Mouse (Mus musculus) left cerebral cortex, postnatal 25 days (tissue): ENCODE results near the gene 0610010K14Rik. TPM values are rescaled to one million over a fixed set of nuclear protein-coding genes. Genes with fewer than 3 reads are reported as not detected.

ENCODE experiments used
- DNase-seq, 2 experiments: peaks; one replicate each; pipeline ENCODE4 v3.0.0; 2022; ENCODE audit warnings: low spot score in 2 of 2, mixed read lengths in 1 of 2
- intact Hi-C: fragments of 180-260 bp; cut with DNase I; formaldehyde crosslinking; loops from one replicate; pipeline ENCODE4 v1.15.1; 2025
- total RNA-seq, 2 experiments: library from RNA; stranded (reverse); gene quantifications; 2 replicates each; pipeline ENCODE4 v1.2.3; 2021

The 0610010K14Rik gene
- total RNA-seq, 2 experiments from 2014 or later, result 45.9 to 47.1 TPM

DNA sequence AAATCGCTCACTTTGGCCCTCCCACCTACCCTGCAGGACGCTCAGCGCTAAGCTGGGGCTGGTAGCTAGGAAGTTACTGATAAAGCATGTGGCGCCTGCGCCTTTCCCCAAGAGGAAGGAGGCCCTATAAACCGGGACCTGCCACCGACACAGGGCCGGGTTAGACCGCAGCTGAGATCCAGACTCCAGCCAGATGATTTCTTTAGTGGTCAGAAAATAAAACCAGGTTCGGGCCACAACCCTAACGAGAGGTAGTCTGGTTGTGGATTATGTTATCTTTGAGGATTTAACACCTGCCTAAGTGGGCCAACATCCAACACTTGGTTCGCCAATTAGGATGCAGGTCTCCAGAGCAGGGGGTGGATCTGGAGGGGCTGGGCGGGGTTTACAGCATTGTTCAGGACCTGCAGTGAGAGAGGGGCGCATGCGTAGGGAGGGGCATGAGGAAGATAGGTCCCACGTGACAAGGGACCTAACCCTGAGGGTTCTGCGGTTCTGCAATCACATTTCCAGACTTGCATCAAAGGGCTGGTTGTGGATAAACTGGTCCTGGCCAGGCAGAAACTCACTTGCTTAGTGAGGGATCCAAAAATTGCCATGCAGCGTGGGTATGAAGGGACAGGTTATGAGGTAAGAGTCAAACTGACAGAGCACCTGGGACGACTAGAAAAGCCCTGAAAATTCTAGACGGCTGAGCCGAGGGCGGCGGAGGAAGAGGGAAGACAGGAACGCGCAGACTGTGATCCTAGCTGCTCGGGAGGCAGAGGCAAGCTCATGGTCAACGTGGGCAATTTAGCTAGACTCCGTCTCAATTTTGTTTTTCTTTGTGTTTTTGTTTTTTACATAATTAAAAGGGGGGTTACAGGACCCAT lies 16.7 kb downstream of the 0610010K14Rik start, which contains the start of gene Slc16a13:
Gene Slc16a13 (minus strand): TSS at position 334 of the 872 bp plus-strand sequence.
- DNase-seq, result peak; percentile 94 to 98
- intact Hi-C loops, result no loop called here

DNA sequence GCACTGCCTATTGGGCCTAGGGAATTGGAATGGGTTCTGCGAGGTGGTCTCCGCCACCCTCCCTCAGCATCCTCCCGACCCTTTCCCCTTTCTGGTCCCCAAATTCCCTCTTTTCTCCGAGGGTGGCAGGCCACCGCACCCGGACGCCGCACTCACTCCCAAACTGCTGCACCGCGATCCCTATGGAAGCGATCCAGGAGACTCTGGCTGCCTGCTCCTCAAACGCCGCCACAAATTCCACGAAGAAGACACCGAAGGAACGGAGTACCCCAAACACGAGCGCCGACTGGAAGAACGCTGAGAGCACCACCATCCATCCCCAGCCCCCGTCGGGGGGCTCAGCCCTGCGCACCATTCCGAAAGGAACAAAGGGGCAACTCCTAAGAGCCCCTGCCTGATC lies 17.4 kb downstream of the 0610010K14Rik start:
- peak in 1 of 2 experiments; percentile 32 for DNase-seq
- intact Hi-C loops, result no loop called here

DNA sequence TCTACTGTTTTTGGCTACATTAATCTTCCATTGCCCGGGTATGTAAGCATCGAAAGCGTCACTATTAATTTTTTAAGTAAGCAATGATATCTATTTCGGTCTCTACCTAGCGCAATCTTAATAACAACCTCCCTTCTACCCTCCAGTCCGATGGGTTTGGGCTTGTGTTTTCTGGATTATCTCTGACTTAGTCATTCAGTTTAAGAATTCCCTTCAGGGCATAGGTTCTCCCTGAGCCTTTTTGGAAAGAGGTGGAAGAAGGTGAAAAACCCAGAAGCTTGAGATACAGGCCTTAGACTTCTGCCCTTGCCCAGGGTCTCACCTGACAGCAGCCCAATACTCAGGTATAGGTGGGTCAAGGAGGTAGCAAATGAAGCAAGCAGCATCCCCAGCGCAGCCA lies 17.8 kb downstream of the 0610010K14Rik start:
- intact Hi-C loops, result no loop called here
- DNase-seq, result no peak

DNA sequence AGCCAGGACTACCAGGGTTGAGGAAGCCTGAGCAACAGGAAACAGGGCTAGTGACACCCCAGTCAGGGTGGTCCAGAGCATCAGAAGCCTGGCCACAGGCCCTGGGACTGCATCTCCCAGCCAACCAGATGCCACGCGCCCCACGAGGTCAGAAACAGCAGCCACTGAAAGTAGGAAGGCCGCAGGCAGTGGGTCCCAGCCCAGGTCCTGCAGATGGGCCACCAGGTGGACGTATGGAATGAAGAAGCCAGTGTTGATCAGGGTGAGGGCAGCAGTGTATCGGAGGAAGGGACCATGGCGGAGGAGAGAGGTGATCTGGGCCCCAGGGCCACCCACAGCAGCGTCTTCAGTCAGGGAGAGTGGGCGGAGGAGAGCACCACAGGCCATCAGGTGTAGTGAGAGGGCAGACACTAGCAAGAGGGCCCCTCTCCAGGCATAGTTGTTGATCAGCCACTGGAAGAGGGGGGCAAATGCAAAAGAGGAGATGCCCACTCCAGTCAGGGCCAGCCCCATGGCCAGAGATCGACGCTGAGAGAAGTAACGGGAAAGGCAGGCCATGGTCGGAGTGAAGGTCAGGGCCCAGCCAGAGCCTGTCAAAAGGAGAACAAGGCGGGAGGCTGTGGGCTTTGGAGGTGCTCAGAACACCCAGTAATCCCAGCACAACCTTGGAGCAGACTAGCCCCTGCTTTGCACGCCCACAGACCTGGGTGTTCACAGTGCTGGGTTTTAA lies 18.8 kb downstream of the 0610010K14Rik start:
- intact Hi-C loops, result no loop called here
- DNase-seq, result no peak

DNA sequence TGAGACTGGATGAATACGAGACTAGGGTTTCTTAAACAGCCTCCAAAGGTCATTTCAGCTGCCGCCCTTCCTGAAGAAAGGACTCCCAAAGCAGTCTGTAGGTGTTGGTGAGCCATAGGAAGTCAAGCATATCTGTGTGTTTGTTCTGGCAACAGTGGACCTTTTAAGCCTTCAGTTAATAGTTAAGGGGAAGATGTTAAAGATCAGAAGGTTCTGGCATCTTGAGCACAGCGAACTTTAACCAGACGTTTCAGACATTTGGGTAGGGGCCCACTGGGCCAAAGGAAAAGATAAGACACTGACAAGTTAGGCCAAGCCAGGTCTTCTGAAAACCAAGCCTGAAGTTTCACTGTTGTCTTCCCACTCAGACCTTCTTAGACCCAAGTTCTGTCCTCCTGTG lies 19.7 kb downstream of the 0610010K14Rik start:
- intact Hi-C loops, result no loop called here

DNA sequence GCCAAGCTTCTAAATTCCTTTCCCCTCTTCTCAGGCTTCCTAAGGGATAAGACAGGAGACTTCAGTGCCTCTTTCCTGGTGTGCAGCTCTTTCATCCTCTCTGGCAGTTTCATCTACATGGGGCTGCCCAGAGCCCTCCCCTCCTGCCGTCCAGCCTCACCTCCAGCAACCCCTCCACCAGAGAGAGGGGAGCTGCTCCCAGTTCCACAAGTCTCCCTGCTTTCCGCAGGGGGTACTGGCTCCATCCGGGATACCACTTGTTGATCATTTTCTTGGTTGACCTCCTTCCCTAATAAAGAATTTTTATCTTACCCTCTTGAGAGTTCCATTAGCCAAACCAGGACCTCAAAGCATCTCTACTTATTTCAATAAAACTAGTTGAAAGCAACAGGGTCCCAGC lies 21.6 kb downstream of the 0610010K14Rik start:
- intact Hi-C loops, result no loop called here
- DNase-seq, result no peak

More for the DNA sequence above, 19.7 kb downstream of the 0610010K14Rik start:
- DNase-seq, result no peak

DNA sequence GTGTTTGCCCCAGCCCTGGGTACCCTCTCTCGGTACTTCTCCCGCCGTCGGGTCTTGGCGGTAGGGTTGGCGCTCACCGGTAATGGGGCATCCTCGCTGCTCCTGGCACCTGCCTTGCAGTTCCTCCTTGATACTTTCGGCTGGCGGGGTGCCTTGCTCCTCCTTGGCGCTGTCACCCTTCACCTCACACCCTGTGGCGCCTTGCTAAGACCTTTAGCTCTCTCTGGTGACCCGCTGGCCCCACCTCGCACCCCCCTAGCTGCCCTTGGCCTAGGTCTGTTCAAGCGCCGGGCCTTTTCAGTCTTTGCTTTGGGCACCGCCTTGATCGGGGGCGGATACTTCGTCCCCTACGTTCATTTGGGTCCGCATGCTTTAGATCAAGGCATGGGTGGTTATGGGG lies 22.4 kb downstream of the 0610010K14Rik start:
- DNase-seq, result no peak
- intact Hi-C loops, result no loop called here

DNA sequence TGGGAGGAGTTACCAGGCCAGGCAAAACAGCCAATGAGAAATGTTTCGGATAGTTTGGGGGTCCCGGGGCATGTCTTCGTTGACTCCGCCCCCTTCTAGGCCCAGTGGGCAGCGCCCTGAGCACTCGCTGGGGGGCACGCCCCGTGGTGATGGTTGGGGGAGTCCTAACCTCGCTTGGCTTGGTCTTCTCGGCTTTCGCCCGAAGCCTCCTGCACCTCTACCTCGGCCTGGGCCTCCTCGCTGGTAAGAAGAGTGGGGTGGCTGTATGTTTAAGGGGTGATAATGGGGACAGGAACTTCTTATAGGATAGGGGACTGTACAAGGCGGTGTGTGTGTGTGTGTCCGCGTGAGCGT lies 22.9 kb downstream of the 0610010K14Rik start:
- DNase-seq, result no peak
- intact Hi-C loops, result loop anchor here (5.0 kb wide), 2 partner anchors 213 to 283 kb away; partner anchors contain the start of gene Dvl2

DNA sequence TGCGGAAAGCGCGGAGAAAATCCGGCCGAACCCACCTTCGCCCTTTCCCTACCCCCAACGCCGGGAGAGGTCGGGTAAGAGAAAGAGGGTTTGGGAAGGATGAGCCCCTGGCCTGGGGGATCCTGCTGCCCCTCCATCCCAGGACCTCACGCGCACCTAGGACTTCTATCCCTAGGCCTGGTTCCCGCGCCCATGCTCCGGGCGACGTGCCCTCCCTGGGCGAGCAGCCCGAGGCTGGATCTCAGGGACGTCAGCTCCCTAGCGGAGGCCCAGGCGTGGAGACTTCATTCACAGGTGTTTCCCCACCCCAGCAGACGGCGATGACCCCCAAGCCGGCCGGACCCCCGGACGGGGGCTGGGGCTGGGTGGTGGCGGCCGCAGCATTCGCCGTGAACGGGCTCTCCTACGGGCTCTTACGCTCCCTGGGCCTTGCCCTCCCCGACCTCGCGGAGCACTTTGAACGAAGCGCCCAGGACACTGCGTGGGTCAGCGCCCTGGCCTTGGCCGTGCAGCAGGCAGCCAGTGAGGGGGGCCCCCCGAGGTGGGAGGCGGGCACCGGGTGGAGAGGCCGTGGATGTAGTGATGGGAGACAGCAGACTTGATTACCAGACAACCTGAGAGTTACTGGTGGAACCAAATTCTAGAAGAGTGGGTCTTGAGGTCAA lies 23.4 kb downstream of the 0610010K14Rik start:
- intact Hi-C loops, result loop anchor here (5.0 kb wide), 2 partner anchors 212 to 282 kb away; partner anchors contain the start of gene Dvl2
- no peak for DNase-seq

DNA sequence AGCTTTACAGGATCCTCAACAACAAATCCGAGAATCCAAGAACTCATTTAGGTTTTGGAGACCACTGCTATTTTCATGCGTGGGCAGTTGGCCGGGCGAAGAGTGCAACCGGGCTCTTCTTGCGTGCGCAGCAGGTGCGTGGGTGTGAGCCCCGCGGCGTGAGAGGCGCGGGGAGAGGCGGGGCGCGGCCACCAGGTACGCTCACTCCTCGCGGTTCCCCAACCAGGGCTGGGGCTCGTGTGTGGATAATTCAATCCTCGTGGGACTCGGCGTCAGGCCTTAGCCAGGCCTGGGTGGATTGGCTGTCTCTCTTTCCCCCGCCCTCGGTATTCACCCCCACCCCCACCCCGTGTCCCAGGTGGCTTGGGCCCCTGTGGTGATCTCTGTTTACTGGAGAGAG lies 24.0 kb downstream of the 0610010K14Rik start:
- DNase-seq, result peak; percentile 56 to 58
- intact Hi-C loops, result loop anchor here (1.0 to 5.0 kb wide), 4 partner anchors 139 to 281 kb away; partner anchors contain the start of gene Dvl2

DNA sequence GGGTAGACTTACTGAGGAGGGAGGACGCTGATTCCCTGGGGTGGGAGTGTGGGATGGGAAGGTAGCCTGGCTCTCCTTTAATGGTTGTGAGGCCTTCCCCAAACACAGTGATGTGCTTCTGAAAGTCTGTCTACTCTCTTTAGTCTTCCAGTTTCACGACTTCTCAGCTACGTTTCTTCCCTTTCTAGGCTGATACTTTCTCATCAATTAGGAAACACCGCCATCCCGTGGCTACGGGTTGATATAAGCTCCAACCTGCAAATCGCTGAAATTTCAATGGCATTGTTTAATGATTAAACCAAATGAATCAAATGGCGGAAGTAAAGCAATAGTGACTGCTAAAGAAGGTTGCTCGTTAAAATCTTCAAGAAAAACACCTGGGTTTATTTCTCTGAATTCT lies 24.8 kb downstream of the 0610010K14Rik start:
- intact Hi-C loops, result loop anchor here (1.0 to 5.0 kb wide), 4 partner anchors 139 to 281 kb away; partner anchors contain the start of gene Dvl2
- DNase-seq, result peak; percentile 65 to 79

DNA sequence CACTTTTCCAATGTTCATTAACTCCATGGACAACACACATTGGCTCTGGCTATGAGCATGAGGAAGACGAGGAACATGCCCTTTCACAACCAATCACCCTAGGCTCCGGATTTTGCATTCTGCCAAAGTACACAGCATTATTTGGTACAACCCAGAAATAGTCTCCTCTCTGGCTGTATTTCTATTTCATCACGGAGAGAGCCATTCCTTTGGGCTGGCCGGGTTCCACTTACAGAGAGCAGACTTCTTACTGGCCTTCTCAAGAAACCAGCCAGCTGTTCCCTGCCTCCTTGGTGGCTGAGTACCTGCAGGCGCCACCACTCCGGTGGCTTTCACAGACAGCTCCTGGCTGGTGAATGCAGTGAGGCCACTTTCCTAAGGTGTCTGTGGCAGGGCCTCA lies 25.3 kb downstream of the 0610010K14Rik start, which contains the start of gene Slc16a11:
Gene Slc16a11 (plus strand): TSS at position 330 of the 400 bp plus-strand sequence.
- intact Hi-C loops, result loop anchor here (2.0 to 5.0 kb wide), 3 partner anchors 156 to 280 kb away; partner anchors contain the start of gene Dvl2
- DNase-seq, result no peak

DNA sequence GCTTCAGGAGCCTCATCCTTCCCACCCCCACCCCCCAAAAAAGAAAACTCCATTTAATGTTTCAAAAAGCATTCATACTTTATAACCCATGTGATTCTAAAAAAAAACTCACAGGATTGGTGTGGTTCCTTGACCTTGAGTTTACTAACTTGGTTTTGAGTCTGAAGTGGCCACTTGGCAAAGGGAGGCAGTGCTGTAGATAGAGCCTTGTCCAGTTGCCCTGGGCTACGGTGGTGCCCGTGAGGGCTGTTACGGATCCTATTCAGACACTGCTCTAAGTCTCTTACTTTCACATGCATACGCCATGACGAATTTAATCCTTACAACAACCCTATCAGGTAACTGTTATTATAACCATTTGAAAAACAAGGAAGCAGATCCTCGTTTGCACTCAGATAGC lies 25.7 kb downstream of the 0610010K14Rik start:
- DNase-seq, result no peak
- intact Hi-C loops, result loop anchor here (2.0 to 5.0 kb wide), 3 partner anchors 155 to 280 kb away; partner anchors contain the start of gene Dvl2

DNA sequence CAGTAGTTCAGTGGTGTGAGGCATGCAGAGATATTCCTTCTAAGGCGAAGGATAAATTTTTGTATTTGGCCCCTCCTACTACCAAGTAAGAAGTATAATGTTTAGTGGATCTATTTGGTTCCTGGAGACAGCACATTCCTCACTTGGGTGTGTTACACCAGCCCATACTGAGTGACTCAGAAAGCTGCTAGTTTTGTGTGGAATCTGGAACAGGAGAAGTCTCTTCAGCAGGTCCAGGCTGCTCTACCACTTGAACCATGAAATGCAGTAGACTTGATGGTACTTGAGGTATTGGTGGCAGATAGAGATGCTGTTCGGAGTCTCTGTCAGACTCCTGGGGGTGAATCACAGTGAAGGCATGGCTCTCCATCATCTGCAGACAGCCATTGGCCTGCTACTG lies 27.0 kb downstream of the 0610010K14Rik start:
- intact Hi-C loops, result loop anchor here (5.0 kb wide), 2 partner anchors 208 to 278 kb away; partner anchors contain the start of gene Dvl2
- no peak for DNase-seq

DNA sequence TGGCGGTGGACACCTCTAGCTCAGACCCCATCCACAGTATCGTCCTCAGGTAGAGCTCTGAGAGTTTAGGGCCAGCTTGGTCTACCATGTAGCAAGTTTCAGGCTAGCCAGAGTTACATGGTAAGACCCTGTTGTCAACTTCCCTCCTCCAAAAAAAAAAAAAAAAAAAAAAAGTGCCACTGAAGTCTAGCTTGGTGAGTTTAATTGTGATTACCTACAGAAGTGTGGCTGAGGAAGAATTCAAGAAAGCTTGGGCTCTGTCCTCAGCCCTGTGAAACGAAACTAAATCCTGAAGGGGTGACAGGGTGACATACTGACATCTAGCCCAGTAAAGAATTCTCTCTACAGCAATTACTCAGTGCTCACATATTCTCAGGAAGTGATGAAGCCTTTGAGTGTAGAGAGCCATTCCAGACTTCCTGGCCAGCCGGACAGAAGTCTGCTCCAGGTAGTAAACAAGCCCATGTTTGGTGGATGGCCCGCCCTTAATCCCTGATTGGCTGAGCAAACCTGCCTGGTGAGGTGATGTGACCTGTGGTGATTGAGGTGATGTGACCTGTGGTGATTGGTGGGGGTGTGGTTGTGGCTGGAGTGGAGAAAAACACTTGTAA lies 28.8 kb downstream of the 0610010K14Rik start:
- intact Hi-C loops, result no loop called here
- DNase-seq, result no peak

DNA sequence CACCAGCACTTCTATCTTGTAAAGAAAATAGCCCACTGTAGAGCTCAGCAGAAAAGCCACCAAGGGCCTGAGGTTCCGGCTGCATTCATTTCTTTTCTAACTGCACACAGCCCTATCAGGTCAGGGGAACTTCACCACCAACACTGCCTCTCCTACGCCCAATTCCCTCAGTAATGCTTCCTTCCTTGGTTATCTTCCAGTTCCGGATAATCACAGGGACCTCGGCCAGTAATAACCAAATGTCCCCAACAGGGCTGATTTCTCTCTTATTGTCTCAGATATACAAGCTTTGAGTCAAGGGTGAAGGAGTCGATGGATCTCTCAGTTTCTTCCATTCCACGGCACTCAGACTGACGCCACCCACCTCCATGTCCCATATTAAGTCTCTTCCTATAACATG lies 30.4 kb downstream of the 0610010K14Rik start:
- DNase-seq, result no peak
- intact Hi-C loops, result no loop called here

DNA sequence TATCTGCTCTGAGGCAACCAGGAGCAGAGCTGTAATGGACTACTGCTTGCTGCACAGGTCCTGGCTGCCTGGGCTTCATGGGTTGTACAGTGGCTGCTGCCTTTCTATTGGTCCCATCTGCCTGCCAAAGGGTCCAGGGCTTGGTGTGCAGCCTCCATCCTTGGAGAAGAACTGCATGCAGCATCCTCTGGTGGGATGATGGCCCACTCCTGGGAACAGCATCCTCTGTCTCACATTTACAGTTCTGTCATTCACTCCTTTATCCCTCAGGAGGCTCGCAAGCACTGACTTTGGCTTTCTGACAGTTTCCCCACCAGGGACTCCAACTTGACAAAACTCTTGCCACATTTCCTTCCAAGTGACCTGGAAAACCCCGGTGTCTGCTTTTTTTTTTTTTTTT lies 30.9 kb downstream of the 0610010K14Rik start:
- intact Hi-C loops, result no loop called here
- DNase-seq, result no peak

DNA sequence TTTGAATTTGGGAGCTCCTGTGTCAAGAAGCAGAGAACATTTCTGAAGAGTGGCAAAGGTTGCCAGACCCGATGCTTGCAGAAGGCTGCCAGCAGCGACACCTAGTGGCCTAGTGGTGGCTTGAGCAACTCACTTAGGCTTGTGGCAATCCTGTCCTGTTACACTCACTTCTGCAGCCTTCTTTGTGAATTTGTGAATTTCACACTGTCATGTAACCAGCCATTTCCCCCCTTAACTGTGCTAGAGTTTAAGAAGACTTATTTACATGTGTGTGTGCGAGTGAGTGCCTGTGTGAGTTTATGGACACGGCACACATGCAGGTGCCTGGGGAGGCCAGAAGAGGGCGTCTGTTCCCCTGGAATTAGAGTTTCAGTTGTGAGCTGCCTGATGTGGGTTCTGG lies 36.0 kb downstream of the 0610010K14Rik start:
- DNase-seq, result peak; percentile 67 to 74
- intact Hi-C loops, result loop anchor here (5.0 kb wide), 1 partner anchor 129 kb away; no protein-coding TSS in a partner anchor

DNA sequence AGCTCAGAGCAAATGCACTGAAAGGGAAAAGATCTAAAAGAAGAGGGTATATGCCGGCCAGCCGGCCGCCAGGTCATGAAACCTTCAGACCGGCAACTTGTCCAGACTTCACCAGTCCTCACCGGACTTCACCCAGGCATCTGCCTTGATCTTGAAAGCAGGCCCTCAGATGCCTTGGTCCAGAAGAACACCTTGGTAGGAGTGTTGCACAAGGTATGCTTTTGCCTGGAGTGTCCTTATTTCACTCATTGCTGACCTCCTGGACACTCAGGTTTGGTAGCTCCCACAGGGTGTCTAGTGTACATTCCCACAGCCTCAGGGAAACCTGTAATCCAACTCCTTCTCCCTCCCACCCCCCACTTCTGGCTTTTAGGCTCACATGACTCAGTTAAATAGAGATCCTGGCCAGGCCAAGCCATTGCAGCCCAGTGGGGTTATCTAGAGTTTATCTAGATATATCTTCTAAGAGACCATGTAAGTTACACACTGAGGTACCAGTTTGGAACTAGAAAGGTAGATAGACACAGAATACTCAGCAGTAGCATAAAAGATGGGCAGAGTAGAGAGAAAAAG lies 37.6 kb downstream of the 0610010K14Rik start:
- intact Hi-C loops, result loop anchor here (5.0 kb wide), 1 partner anchor 128 kb away; no protein-coding TSS in a partner anchor

More for the DNA sequence above, 37.6 kb downstream of the 0610010K14Rik start:
- no peak for DNase-seq
